Mouse (Mus musculus) neutrophil, adult 83 days (primary cell): ENCODE measurements around the gene Pex7. TPM values are rescaled to one million over a fixed set of nuclear protein-coding genes. Genes with fewer than 3 reads are reported as not detected.

Source experiments
- total RNA-seq, 2 experiments: library from RNA; stranded (reverse); gene quantifications; one replicate each; pipeline ENCODE4 v1.2.4; 2023

The Pex7 gene
- total RNA-seq, result 10 to 100 TPM; 13.8 to 14.6 TPM

GRCm38 (mm10) chr10:19907246-19907804 is at the start of gene Pex7:
Gene Pex7, minus strand, starts transcription at chr10:19907689.

GRCm38 (mm10) chr10:19934384-19935294 is 27.1 kb upstream of the Pex7 start, which contains the start of gene Map3k5:
Gene Map3k5, plus strand, starts transcription at chr10:19934472.

GRCm38 (mm10) chr10:19850998-19851691 is 56.3 kb downstream of the Pex7 start, which contains the start of gene Slc35d3:
Gene Slc35d3, minus strand, starts transcription at chr10:19851459.

Other genes starting within 250 kb of the Pex7 start
- gene Il20ra, start 195.1 kb downstream of the Pex7 start, total RNA-seq, result not detected
- gene Slc35d3, start 56.2 kb downstream of the Pex7 start, total RNA-seq, result under 1 TPM; 0.24 to 0.50 TPM
- gene Map3k5, start 26.8 kb upstream of the Pex7 start, total RNA-seq, result 100 to 1,000 TPM; 125 to 135 TPM
- 1 to 10 TPM; 2.7 to 2.8 TPM for gene Map7, start 240.8 kb upstream of the Pex7 start, total RNA-seq